Mouse (Mus musculus) lung, adult 2 months (tissue): ENCODE results near the gene Wdr5. TPM values are rescaled to one million over a fixed set of nuclear protein-coding genes. Genes with fewer than 3 reads are reported as not detected.

ENCODE experiments used
- DNase-seq: peaks from one replicate; pipeline ENCODE4 v3.0.0; 2022
- H3K4me1 ChIP-seq: fragments of 200-500 bp; 2 replicates; pipeline ENCODE4 v1.6.1; 2011; ENCODE audit warnings: low read length; ENCODE audit not compliant: control insufficient read depth, insufficient read depth
- H3K4me3 ChIP-seq: fragments of 200-500 bp; replicated peaks from 2 replicates; pipeline ENCODE3; 2011; ENCODE audit warnings: low read depth, mild to moderate bottlenecking, control low read depth, low read length; ENCODE audit errors: extremely low read depth
- CTCF ChIP-seq: fragments of 200-500 bp; IDR thresholded peaks from 2 replicates; pipeline ENCODE4 v1.5.1; 2011; ENCODE audit warnings: mild to moderate bottlenecking, low read length, control low read depth; ENCODE audit not compliant: insufficient read depth
- POLR2A ChIP-seq: fragments of 200-500 bp; IDR thresholded peaks from 2 replicates; pipeline ENCODE4 v1.6.1; 2011; ENCODE audit warnings: low read depth, mild to moderate bottlenecking, control low read depth, low read length, borderline replicate concordance; ENCODE audit errors: extremely low read depth
- WGBS: fragments of 180-500 bp; shearing (Covaris S2); methylation state at CpG from one replicate; pipeline ENCODE4 v1.1.7; 2018; 5-methylcytosine and 5-hydroxymethylcytosine counted together
- polyA plus RNA-seq: library from polyadenylated mRNA; depleted of rRNA; stranded (reverse); fragments of >200 nt; gene quantifications from 2 replicates; pipeline ENCODE4 v1.2.3, GENCODE M21; 2012; rRNA removed

Gene Wdr5
- polyA plus RNA-seq: 21.5 and 21.6 TPM in 2 replicates

- TF ChIP-seq CTCF: peak; percentile 25; the same call in 1 of the 2 replicates
- peak; percentile 53; the same call in 1 of the 2 replicates for TF ChIP-seq POLR2A
- peak within 1 kb of the TSS; percentile 91 for H3K4me3 ChIP-seq
- peak; percentile 99 for DNase-seq
- peaks cover 12% of the 10 kb centered on the region; the same call in 1 of the 2 replicates for H3K4me1 ChIP-seq
- under 1% methylated on average over 57 of the region's 57 CpGs for WGBS
Observed at GRCm38 (mm10) chr2:27514639-27515328, at the start of gene Wdr5. Gene Wdr5, plus strand, starts transcription at chr2:27515157.

GRCm38 (mm10) chr2:27469292-27469990 lies 45.5 kb upstream of the Wdr5 start:
- H3K4me1 ChIP-seq: peaks cover 14% of the 10 kb centered on the region
- WGBS: 73% methylated on average over 4 of the region's 4 CpGs
- no peak for TF ChIP-seq POLR2A
- TF ChIP-seq CTCF: no peak
- H3K4me3 ChIP-seq: no peak overlapping the region
- no peak for DNase-seq

GRCm38 (mm10) chr2:27469991-27470355 lies 45.0 kb upstream of the Wdr5 start:
- WGBS: 59% methylated on average over 3 of the region's 3 CpGs
- Histone ChIP-seq H3K4me1 (peaks cover 14% of the 10 kb centered on the region), H3K4me3 (no peak overlapping the region)
- TF ChIP-seq POLR2A (no peak), CTCF (no peak)
- DNase-seq: no peak

GRCm38 (mm10) chr2:27470535-27470934 lies 44.4 kb upstream of the Wdr5 start:
- DNase-seq: no peak
- 90% methylated on average over 2 of the region's 2 CpGs for WGBS
- TF ChIP-seq POLR2A (no peak), CTCF (no peak)
- no peak overlapping the region for H3K4me3 ChIP-seq
- peaks cover 14% of the 10 kb centered on the region for H3K4me1 ChIP-seq

- Histone ChIP-seq H3K4me1 (peaks cover 14% of the 10 kb centered on the region), H3K4me3 (no peak overlapping the region)
- DNase-seq: no peak
- TF ChIP-seq POLR2A: no peak
- TF ChIP-seq CTCF: no peak
Observed at GRCm38 (mm10) chr2:27471170-27471584, 43.8 kb upstream of the Wdr5 start.

- no peak for DNase-seq
- 55% methylated on average over 7 of the region's 7 CpGs for WGBS
- Histone ChIP-seq H3K4me3 (no peak overlapping the region), H3K4me1 (peaks cover 14% of the 10 kb centered on the region)
- no peak for TF ChIP-seq POLR2A
- no peak for TF ChIP-seq CTCF
Observed at GRCm38 (mm10) chr2:27473061-27473765, 41.7 kb upstream of the Wdr5 start.

GRCm38 (mm10) chr2:27473911-27474310 lies 41.0 kb upstream of the Wdr5 start:
- TF ChIP-seq CTCF: no peak
- TF ChIP-seq POLR2A: no peak
- Histone ChIP-seq H3K4me1 (peaks cover 14% of the 10 kb centered on the region), H3K4me3 (peak overlapping the region; percentile 11)
- WGBS: 20% methylated on average over 4 of the region's 4 CpGs
- DNase-seq: no peak

GRCm38 (mm10) chr2:27474621-27475484 lies 40.1 kb upstream of the Wdr5 start:
- Histone ChIP-seq H3K4me3 (peak overlapping the region; percentile 93), H3K4me1 (peaks cover 14% of the 10 kb centered on the region)
- WGBS: under 1% methylated on average over 84 of the region's 84 CpGs
- DNase-seq: peak; percentile 58
- no peak for TF ChIP-seq POLR2A
- TF ChIP-seq CTCF: no peak
